Mouse (Mus musculus) pancreas, adult 10 weeks (tissue): ENCODE results near the gene Hspa12b. TPM values are rescaled to one million over a fixed set of nuclear protein-coding genes. Genes with fewer than 3 reads are reported as not detected.

Experiments used
- polyA plus RNA-seq: library from polyadenylated mRNA; stranded (reverse); fragments of 350-450 nt; fragmentation: Illumina TruSeq; extraction: RNeasy Lipid Tissue Mini Kit (QIAGEN cat#74804); gene quantifications from one replicate; pipeline ENCODE4 v1.2.3, GENCODE M21; 2015; ENCODE audit warnings: low read depth, low replicate concordance; ENCODE audit not compliant: insufficient read depth

The Hspa12b gene
- 6.4 TPM for polyA plus RNA-seq

GRCm38 (mm10) chr2:131127161-131127730, at the start of gene Hspa12b:
TSS of gene Hspa12b (plus strand) at chr2:131127280.

GRCm38 (mm10) chr2:131086667-131087390, 40.3 kb upstream of the Hspa12b start, which contains the start of gene Siglec1:
TSS of gene Siglec1 (minus strand) at chr2:131086765.

GRCm38 (mm10) chr2:131132930-131133547, 6.0 kb downstream of the Hspa12b start, which contains the start of gene Gm11037:
TSS of gene Gm11037 (plus strand) at chr2:131133497.

GRCm38 (mm10) chr2:131159938-131160581, 33.0 kb downstream of the Hspa12b start, which contains the start of gene 1700037H04Rik:
TSS of gene 1700037H04Rik (minus strand) at chr2:131160081.

GRCm38 (mm10) chr2:131179990-131180587, 53.0 kb downstream of the Hspa12b start, which contains the start of gene Cenpb:
TSS of gene Cenpb (minus strand) at chr2:131180067.

GRCm38 (mm10) chr2:131186771-131187601, 59.9 kb downstream of the Hspa12b start, which contains the start of the genes Cdc25b and Spef1:
TSS of gene Cdc25b (plus strand) at chr2:131186949.
TSS of gene Spef1 (minus strand) at chr2:131187282.

Other genes starting within 250 kb of the Hspa12b start
- gene 4930402H24Rik, start 220.9 kb upstream of the Hspa12b start, polyA plus RNA-seq, result 7.2 TPM
- gene Atrn, start 220.8 kb upstream of the Hspa12b start, polyA plus RNA-seq, result 3.9 TPM
- gene Gfra4, start 84.2 kb upstream of the Hspa12b start, polyA plus RNA-seq, result 2.2 TPM
- 28.8 TPM for gene Adam33, start 63.5 kb upstream of the Hspa12b start, polyA plus RNA-seq
- gene Siglec1, start 40.5 kb upstream of the Hspa12b start, polyA plus RNA-seq, result 0.44 TPM
- gene Gm11037, start 6.2 kb downstream of the Hspa12b start, polyA plus RNA-seq, result not detected
- 3.5 TPM for gene 1700037H04Rik, start 32.8 kb downstream of the Hspa12b start, polyA plus RNA-seq
- 14.3 TPM for gene Cenpb, start 52.8 kb downstream of the Hspa12b start, polyA plus RNA-seq
- 1.2 TPM for gene Cdc25b, start 59.7 kb downstream of the Hspa12b start, polyA plus RNA-seq
- gene Spef1, start 60.0 kb downstream of the Hspa12b start, polyA plus RNA-seq, result 5.1 TPM
- 7.0 TPM for gene Ap5s1, start 79.8 kb downstream of the Hspa12b start, polyA plus RNA-seq
- 7.2 TPM for gene Mavs, start 106.8 kb downstream of the Hspa12b start, polyA plus RNA-seq
- 14.5 TPM for gene Pank2, start 135.2 kb downstream of the Hspa12b start, polyA plus RNA-seq
- 0.52 TPM for gene Rnf24, start 225.6 kb downstream of the Hspa12b start, polyA plus RNA-seq